Mouse (Mus musculus): Measurements from ENCODE around the gene Hddc2.

Hddc2 gene

GRCm38 (mm10) chr10:31312865-31313848, at the start of gene Hddc2:
Hddc2 (plus strand) TSS chr10:31313383.
- DNase-seq (ENCODE audit: low spot score): peak; percentile 65

GRCm38 (mm10) chr10:31272738-31273137, 40.4 kb upstream of the Hddc2 start:
- DNase-seq (ENCODE audit: low spot score): no peak

DNA sequence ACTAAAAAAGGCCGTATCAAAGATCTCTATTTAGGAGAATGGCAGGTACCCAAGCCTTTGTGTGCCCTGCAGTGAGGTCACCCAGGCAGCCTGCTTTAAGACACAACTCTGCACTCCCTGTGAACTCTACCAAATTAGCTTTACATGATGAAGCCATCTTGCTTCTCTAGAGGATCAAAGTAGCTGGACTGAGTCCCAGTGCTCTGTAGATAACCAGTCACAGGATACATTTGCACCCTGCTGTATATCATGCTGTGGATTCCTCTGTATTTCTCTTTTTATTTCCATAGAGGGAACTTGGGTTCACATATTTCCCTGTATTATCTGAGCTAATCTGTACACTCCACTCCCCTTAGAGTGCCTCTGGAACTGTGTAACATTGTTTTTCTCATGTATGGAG, 40.0 kb upstream of the Hddc2 start:
- no peak for DNase-seq (ENCODE audit: low spot score)

DNA sequence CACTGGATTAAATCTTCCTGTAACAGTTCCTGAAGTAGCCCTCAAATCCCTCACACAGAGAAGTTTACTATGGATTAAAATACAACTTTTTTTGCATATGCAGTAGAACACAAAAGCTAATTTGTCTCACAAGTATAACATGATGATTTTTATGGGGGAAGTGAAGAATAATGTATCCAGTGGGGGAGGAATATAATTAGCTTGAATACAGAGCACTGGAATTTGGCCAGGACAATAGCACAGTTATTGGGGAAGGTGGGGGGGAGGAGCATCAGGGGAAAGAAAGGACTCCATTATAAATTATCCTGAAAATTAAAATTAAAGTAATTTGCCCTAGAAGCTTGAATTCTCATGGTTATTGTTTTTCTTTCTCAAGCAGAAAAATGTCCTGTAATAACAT, 25.4 kb upstream of the Hddc2 start:
- no peak for DNase-seq (ENCODE audit: low spot score)

GRCm38 (mm10) chr10:31288697-31289390, 24.3 kb upstream of the Hddc2 start:
- no peak for DNase-seq (ENCODE audit: low spot score)

DNA sequence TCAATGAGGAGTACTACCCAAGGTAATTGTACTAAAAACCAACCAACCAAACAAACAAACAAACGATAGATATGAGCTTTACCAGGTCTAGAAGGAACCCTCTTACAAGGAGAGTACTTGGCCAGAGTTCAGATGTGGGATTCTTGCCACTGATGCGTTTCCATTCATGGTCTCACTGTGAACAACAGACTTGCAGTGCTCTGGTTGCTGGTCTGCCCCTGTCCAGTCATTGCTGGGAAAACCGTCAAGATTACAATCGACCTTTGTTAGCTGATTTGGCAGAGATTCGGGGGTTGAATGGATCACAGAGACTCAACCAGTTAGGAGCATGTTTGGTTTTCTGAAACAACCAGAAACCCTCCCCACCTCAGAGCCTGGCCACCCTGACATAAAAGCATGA, 17.5 kb upstream of the Hddc2 start:
- no peak for DNase-seq (ENCODE audit: low spot score)

- no peak for DNase-seq (ENCODE audit: low spot score)
Observed at GRCm38 (mm10) chr10:31296458-31296857, 16.7 kb upstream of the Hddc2 start.

- DNase-seq (ENCODE audit: low spot score): no peak
Observed at GRCm38 (mm10) chr10:31297106-31297505, 16.1 kb upstream of the Hddc2 start.

DNA sequence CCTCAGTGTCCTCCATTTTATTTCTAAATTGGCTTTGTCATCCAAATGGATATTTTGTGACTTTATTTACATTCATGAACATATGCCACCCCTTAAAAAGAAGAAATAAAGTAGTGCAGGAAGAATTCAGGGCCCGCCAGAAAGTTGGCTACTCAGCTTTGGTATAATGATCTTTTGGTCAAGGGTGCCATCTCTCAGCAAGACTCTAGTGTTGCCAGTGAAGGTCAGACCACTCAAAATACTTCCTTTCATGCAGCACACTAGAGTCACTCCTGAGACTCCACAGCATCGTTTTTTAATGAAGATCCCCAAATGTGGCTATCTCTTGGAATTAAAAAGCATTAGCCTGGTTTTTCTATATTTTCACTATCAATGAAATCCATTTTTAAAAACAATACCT, 14.9 kb upstream of the Hddc2 start:
- DNase-seq (ENCODE audit: low spot score): no peak

- DNase-seq (ENCODE audit: low spot score): peak; percentile 4
Observed at GRCm38 (mm10) chr10:31298921-31299574, 14.1 kb upstream of the Hddc2 start.

DNA sequence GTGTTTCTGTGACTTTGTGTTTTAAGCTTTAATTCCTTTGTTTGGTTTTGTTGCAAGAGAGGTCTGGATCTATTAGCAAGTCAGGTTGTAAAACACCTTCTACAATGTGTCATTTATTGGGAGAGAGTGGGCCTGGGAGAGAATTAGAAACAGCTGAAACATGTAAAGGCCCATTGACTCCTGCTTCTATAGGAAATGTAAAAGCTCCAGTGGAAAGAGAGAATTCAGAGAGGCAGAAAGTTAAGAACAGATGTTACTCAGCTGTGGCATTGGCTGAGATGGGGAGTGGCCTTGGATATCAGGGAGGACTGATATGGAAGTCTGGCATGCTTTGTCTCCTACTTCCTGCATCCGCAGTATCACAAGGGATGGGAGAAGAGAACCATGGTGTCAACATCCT, 12.9 kb upstream of the Hddc2 start:
- DNase-seq (ENCODE audit: low spot score): no peak

GRCm38 (mm10) chr10:31303446-31303845, 9.7 kb upstream of the Hddc2 start:
- no peak for DNase-seq (ENCODE audit: low spot score)

DNA sequence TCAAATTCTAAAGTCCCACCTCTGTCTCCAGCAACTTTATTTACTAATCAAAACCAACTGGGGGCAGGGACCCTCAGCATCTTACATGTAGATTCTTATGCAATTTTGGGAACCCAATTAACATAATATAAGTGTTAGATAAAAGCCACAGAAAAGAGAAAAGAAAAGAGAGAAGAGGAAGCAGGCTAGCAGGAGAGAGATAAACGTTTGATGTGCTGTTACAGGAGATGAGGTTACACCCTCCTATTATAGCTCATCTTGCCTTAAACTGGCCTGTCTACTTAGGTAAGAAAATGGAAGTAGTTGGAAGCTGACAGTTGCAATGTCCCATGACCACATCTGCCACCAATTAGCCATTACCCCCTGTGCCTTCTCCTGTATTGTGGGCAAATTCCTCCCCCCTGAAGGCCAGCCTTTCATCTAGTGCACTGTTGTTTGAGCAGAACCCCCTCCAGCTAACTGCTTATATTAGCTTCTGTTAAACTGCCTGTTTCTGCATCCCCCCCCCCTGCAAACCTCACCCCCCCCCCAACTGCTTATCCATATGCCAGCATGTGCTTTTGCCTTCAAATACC, 6.1 kb upstream of the Hddc2 start:
- no peak for DNase-seq (ENCODE audit: low spot score)

- DNase-seq (ENCODE audit: low spot score): no peak
Observed at GRCm38 (mm10) chr10:31318491-31318890, 5.3 kb downstream of the Hddc2 start.

DNA sequence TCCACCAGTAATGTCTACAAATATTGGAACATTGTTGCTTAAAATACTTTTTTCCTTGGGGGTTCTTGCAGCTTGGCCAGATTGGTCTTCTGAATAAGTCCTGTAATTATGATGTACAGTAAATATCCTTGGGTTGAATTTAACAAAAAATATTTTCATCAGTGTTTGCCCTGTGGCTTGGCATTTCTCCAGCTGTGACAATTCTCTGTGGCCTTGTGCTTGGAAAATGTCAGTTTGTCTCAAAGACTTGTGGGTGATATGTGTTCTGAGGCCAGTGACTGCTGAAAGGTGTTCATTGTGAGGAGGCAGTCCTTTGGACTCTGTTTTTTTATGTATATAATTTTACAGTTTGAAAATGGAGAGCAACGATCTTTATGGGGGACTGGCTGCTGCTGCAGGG, 16.3 kb downstream of the Hddc2 start:
- DNase-seq (ENCODE audit: low spot score): peak; percentile 41

GRCm38 (mm10) chr10:31330286-31330962, 17.2 kb downstream of the Hddc2 start:
- no peak for DNase-seq (ENCODE audit: low spot score)

- peak; percentile 24 for DNase-seq (ENCODE audit: low spot score)
Observed at GRCm38 (mm10) chr10:31331225-31331775, 18.1 kb downstream of the Hddc2 start.

DNA sequence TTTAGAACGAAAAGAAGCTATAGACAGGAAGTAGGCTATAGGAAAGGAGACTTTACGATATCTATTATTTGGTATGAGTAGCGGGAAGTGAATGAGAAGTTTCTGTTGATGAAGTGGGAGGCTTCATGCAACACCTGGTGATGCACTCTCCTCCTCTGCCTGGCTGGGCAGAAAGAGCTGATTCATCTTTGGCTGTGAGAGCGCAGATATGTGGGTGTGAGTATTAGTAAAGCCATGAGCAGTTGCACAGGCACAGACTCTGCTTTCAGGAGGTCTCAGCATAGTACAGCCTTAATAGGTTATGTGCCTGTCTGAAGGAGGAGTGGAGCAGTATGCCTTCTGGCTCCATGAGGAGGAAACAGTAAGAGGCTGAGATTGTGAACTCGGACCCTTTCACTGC, 23.2 kb downstream of the Hddc2 start:
- no peak for DNase-seq (ENCODE audit: low spot score)

DNA sequence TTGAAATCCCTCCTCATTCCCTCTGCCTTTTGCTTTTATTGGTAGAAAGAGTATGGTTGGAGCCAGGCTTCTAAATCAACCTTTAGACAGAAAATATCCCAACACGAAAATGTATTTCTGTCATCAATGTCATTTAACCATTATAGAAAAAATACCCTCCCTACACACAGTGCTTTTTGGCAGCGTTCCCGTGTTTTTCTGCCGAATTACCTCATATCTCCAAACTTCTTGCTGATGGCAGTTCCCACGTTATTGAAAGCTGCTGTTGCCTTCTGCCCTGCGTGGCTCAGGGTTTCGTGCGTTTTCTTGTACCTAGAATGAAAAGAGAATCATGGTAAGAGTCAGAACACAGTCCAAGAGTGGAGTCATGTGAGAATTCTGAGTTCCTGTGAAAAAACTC, 33.2 kb downstream of the Hddc2 start:
- DNase-seq (ENCODE audit: low spot score): no peak

- no peak for DNase-seq (ENCODE audit: low spot score)
Observed at GRCm38 (mm10) chr10:31351056-31351455, 37.9 kb downstream of the Hddc2 start.

- no peak for DNase-seq (ENCODE audit: low spot score)
Observed at GRCm38 (mm10) chr10:31352845-31353427, 39.8 kb downstream of the Hddc2 start.
